Mouse (Mus musculus) intestine, postnatal 0 days (tissue): ENCODE results near the gene Zfp467. TPM values are rescaled to one million over a fixed set of nuclear protein-coding genes. Genes with fewer than 3 reads are reported as not detected.

Experiments
- ATAC-seq: fragments of 200-750 bp; cut with Nextera tagmentation; 2 replicates; pipeline ENCODE4 v1.8.0; 2017; ENCODE audit warnings: mild to moderate bottlenecking, moderate TSS enrichment, moderate library complexity
- H3K27ac ChIP-seq: fragments of 300-500 bp; sonication (generic); 2 replicates; pipeline ENCODE4 v1.5.1; 2014; ENCODE audit warnings: mild to moderate bottlenecking, low read depth, low read length, moderate library complexity
- H3K27me3 ChIP-seq: fragments of 300-500 bp; sonication (generic); replicated peaks from 2 replicates; pipeline ENCODE4 v1.6.1; 2014; ENCODE audit warnings: low read length, mixed read lengths; ENCODE audit not compliant: control insufficient read depth, insufficient read depth
- H3K36me3 ChIP-seq: fragments of 300-500 bp; sonication (generic); 2 replicates; pipeline ENCODE4 v1.6.1; 2014; ENCODE audit warnings: mild to moderate bottlenecking, moderate library complexity; ENCODE audit not compliant: control insufficient read depth, insufficient read depth
- H3K4me1 ChIP-seq: fragments of 300-500 bp; sonication (generic); replicated peaks from 2 replicates; pipeline ENCODE4 v1.6.1; 2014; ENCODE audit warnings: antibody characterized with exemption, low read length, mixed read lengths; ENCODE audit not compliant: control insufficient read depth, insufficient read depth
- H3K4me2 ChIP-seq: fragments of 300-500 bp; sonication (generic); replicated peaks from 2 replicates; pipeline ENCODE4 v1.6.1; 2014; ENCODE audit warnings: low read depth, mild to moderate bottlenecking, moderate library complexity
- H3K4me3 ChIP-seq: fragments of 300-500 bp; sonication (generic); 2 replicates; pipeline ENCODE4 v1.5.1; 2014; ENCODE audit warnings: low read depth, low read length
- H3K9ac ChIP-seq: fragments of 300-500 bp; sonication (generic); 2 replicates; pipeline ENCODE4 v1.6.1; 2014; ENCODE audit warnings: mild to moderate bottlenecking, low read depth, low read length
- H3K9me3 ChIP-seq: fragments of 300-500 bp; sonication (generic); 2 replicates; pipeline ENCODE4 v1.6.1; 2016; ENCODE audit warnings: mixed run types; ENCODE audit not compliant: control insufficient read depth
- CTCF ChIP-seq: sonication (generic); IDR thresholded peaks from 2 replicates; pipeline ENCODE4 v1.5.1; 2016; ENCODE audit warnings: low read depth, mild to moderate bottlenecking, control low read depth, antibody characterized with exemption, moderate library complexity
- WGBS: fragments of 180-500 bp; shearing (Covaris S2); extraction: QIAGEN DNeasy Blood & Tissue Kit; methylation state at CpG from one replicate; pipeline ENCODE4 v1.1.7; 2014; 5-methylcytosine and 5-hydroxymethylcytosine counted together
- microRNA-seq: library from miRNA; unstranded; fragments of <30 nt; microRNA quantifications from one replicate; pipeline ENCODE4, GENCODE M21; 2016
- polyA plus RNA-seq: library from polyadenylated mRNA; unstranded; fragments of >200 nt; fragmentation: Nextera tagmentation; extraction: Ambion mirVana; gene quantifications from 2 replicates; pipeline ENCODE4 v1.2.1, GENCODE M21; 2015

Gene Zfp467
- polyA plus RNA-seq, 1 experiment from 2014 or later: 19.3 TPM

DNA sequence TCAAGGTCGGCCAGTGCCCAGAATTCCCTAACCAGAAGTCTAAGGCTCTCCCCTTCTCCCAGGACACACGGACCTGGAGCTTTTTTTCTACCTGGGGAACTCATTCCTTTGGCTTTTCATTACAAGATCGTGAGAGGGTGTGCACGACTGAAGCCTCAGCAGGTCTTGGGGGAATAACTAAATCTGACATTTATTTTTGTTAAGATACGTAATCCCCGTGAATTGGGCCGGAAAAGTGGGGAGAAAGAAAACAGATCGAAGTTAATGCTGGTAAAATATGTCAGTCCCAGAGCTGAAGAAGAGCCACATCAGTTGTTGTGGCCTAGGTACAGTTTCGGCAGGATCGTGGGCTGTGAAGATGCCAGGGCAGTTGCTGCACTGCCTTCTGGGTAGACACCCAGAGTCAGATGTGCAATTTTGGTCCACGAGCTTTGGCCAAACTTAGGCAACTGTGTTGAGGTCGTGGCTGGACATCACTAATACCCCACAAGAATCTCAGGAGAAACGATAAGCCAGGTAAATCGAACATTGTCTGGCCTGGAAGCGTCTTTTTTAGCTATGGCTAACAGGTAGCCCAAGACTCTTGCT lies 49.5 kb downstream of the Zfp467 start:
- peak overlapping the region; percentile 90 for H3K4me2 ChIP-seq
- WGBS: 25% methylated on average over 15 of the region's 15 CpGs
- H3K4me1 ChIP-seq: peaks cover 6% of the 10 kb centered on the region
- H3K9ac ChIP-seq: peak overlapping the region; percentile 92
- H3K9me3 ChIP-seq: no peaks in the 10 kb centered on the region
- H3K27ac ChIP-seq: peak overlapping the region; percentile 83
- no peak for ATAC-seq
- H3K4me3 ChIP-seq: peak overlapping the region; percentile 79
- TF ChIP-seq CTCF: no peak
- H3K27me3 ChIP-seq: no peaks in the 10 kb centered on the region
- no peaks in the 10 kb centered on the region for H3K36me3 ChIP-seq

DNA sequence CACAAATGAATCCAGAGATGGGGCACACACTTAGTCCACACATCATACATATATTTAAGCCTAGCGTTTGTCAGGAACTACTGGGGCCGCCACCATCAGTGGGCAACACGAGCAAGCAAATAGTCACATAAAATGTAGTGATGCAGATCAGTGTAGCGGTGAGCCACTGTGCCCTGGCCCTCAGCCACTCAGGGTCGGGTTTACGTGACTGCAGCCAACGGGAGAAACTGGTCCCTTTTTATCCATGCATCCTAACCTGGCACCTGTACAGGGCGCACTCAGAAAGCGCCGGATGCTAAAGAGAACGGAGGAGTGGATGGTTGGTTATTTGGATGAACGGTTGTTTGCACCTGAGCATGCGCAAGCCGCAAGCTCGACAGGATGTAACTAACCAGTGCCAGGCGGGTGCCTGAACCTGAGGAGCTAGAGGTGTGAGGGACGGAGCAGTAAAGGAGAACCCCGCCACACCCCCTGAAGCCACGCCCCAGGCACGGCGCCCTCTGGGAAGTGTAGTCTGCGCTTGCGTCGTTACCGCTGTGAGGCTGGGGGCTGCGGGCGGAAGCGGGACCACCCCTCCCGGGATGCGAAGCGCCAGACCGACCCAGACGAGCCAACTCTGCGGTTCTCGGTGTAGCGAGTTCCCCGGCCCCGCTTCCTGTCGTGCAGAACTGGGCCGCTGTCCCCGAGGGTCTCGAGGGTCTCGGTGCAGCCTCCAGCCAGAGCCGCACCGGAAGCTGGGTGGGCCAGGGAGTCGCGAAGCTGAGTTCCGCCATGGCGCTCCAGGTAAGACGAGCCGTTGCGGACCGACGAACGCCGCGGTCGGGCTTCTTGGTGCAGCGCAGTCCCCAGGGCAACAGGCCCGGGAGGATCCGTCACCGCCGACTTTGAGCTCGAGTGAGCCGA lies 50.3 kb downstream of the Zfp467 start, which contains the start of gene Krba1:
Krba1 (plus strand) TSS at position 482 of the 903 bp plus-strand sequence.
- no peaks in the 10 kb centered on the region for H3K27me3 ChIP-seq
- peak within 1 kb of the TSS; percentile 83 for H3K27ac ChIP-seq
- ATAC-seq: peak; percentile 94
- H3K4me2 ChIP-seq: peak within 1 kb of the TSS; percentile 90
- TF ChIP-seq CTCF: peak; percentile 26; the same call in 1 of the 2 replicates
- H3K9me3 ChIP-seq: no peaks in the 10 kb centered on the region
- 1% methylated on average over 65 of the region's 65 CpGs for WGBS
- H3K9ac ChIP-seq: peak within 1 kb of the TSS; percentile 92
- peak within 1 kb of the TSS; percentile 79 for H3K4me3 ChIP-seq
- peaks cover 6% of the 10 kb centered on the region for H3K4me1 ChIP-seq
- H3K36me3 ChIP-seq: no peaks in the 10 kb centered on the region

DNA sequence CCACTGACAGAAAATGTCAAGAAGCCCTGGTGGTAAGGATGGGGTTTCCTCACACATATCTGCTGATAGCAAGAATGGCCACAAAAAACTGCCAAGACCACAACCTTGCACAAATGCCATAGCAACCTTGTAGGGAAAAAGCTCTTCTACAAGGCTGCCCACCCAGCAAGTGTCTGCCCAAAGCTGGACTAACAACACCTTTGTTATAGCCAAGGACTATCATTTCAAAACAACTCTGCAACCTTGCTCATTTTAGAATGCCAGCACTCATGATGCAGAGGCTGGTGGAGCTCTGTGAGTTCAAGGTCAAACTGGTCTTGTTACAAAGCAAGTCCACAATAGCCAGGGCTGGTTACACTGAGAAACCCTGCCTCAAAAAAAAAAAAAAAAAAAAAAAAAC lies 51.8 kb downstream of the Zfp467 start:
- TF ChIP-seq CTCF: no peak
- Histone ChIP-seq H3K9me3 (no peaks in the 10 kb centered on the region), H3K4me2 (no peak overlapping the region), H3K36me3 (no peaks in the 10 kb centered on the region), H3K27me3 (no peaks in the 10 kb centered on the region), H3K4me3 (no peak overlapping the region), H3K9ac (no peak overlapping the region), H3K4me1 (peaks cover 6% of the 10 kb centered on the region), H3K27ac (no peak overlapping the region)
- no peak for ATAC-seq

- Histone ChIP-seq H3K9ac (no peak overlapping the region), H3K9me3 (no peaks in the 10 kb centered on the region), H3K4me3 (no peak overlapping the region), H3K4me2 (no peak overlapping the region), H3K4me1 (no peaks in the 10 kb centered on the region), H3K27ac (no peak overlapping the region), H3K27me3 (no peaks in the 10 kb centered on the region), H3K36me3 (no peaks in the 10 kb centered on the region)
- no peak for TF ChIP-seq CTCF
- ATAC-seq: 0 out of 2 replicates have a peak, but pooled peaks have one; percentile 19
- WGBS: 35% methylated on average over 3 of the region's 3 CpGs
Measured at GRCm38 (mm10) chr6:48388221-48388620, 57.4 kb downstream of the Zfp467 start.

Small RNA genes lying within 50 kb of the gene (microRNA-seq; reads per million reads assigned to microRNA genes)
- not detected for gene Gm24325

Other genes with a start within 250 kb of the Zfp467 start
- 20.0 and 20.1 TPM in 2 replicates for gene Krba1, start 50.2 kb downstream of the Zfp467 start, polyA plus RNA-seq
- gene Sspo, start 2.4 kb upstream of the Zfp467 start, polyA plus RNA-seq: 0.61 and 0.74 TPM in 2 replicates
- 23.7 and 23.8 TPM in 2 replicates for gene Atp6v0e2, start 91.8 kb upstream of the Zfp467 start, polyA plus RNA-seq
- 7.6 and 9.5 TPM in 2 replicates for gene Lrrc61, start 109.0 kb upstream of the Zfp467 start, polyA plus RNA-seq
- gene Rarres2, start 127.0 kb upstream of the Zfp467 start, polyA plus RNA-seq: 154 and 162 TPM in 2 replicates
- not detected in 2 replicates for gene Gm45021, start 143.8 kb upstream of the Zfp467 start, polyA plus RNA-seq
- gene Repin1, start 148.1 kb upstream of the Zfp467 start, polyA plus RNA-seq: 11.3 and 12.0 TPM in 2 replicates
- not detected in 2 replicates for gene Gm44965, start 148.1 kb upstream of the Zfp467 start, polyA plus RNA-seq
- 2.2 TPM in 2 replicates for gene Zfp775, start 156.2 kb upstream of the Zfp467 start, polyA plus RNA-seq
- gene AI854703, start 180.9 kb upstream of the Zfp467 start, polyA plus RNA-seq: 0.55 and 0.63 TPM in 2 replicates
- gene Gimap8, start 201.4 kb upstream of the Zfp467 start, polyA plus RNA-seq: 1.1 and 1.2 TPM in 2 replicates
- gene Gimap9, start 230.3 kb upstream of the Zfp467 start, polyA plus RNA-seq: 9.9 and 10.2 TPM in 2 replicates
- gene Gimap4, start 238.7 kb upstream of the Zfp467 start, polyA plus RNA-seq: 9.6 and 11.3 TPM in 2 replicates